Mouse (Mus musculus): Measurements from ENCODE around the gene Rln1. TPM values are rescaled to one million over a fixed set of nuclear protein-coding genes. Genes with fewer than 3 reads are reported as not detected.

Gene Rln1
- total and polyA plus RNA-seq, 2 experiments from 2014 or later: 7.1 to 7.2 TPM

GRCm38 (mm10) chr19:29342281-29342680, 7.8 kb upstream of the Rln1 start:
- H3K9ac ChIP-seq: no peak overlapping the region
- TF ChIP-seq CTCF (IDR thresholded peaks at IDR 0.05; ENCODE audit: low read depth): no peak
- no peaks in the 10 kb centered on the region for H3K4me1 ChIP-seq (ENCODE audit: insufficient read depth)
- H3K4me3 ChIP-seq (ENCODE audit: low read depth, low read length): no peak overlapping the region
- H3K9me3 ChIP-seq (ENCODE audit: low read length): no peaks in the 10 kb centered on the region
- H3K27me3 ChIP-seq (ENCODE audit: insufficient read depth, low read length): no peaks in the 10 kb centered on the region
- DNase-seq: no peak
- ATAC-seq: no peak
- no peak overlapping the region for H3K4me2 ChIP-seq (ENCODE audit: low read depth)
- 86% methylated on average over 6 of the region's 6 CpGs for WGBS
- H3K27ac ChIP-seq (ENCODE audit: low read depth, low read length): no peak overlapping the region
- no peaks in the 10 kb centered on the region for H3K36me3 ChIP-seq (ENCODE audit: insufficient read depth)

- H3K27ac ChIP-seq (ENCODE audit: low read depth, low read length): no peak overlapping the region
- no peaks in the 10 kb centered on the region for H3K4me1 ChIP-seq (ENCODE audit: insufficient read depth)
- TF ChIP-seq CTCF (IDR thresholded peaks at IDR 0.05; ENCODE audit: low read depth): no peak
- no peak overlapping the region for H3K9ac ChIP-seq
- no peak overlapping the region for H3K4me2 ChIP-seq (ENCODE audit: low read depth)
- no peaks in the 10 kb centered on the region for H3K36me3 ChIP-seq (ENCODE audit: insufficient read depth)
- ATAC-seq (no peak), DNase-seq (no peak)
- no peaks in the 10 kb centered on the region for H3K27me3 ChIP-seq (ENCODE audit: insufficient read depth, low read length)
- 80% methylated on average over 4 of the region's 4 CpGs for WGBS
- H3K9me3 ChIP-seq (ENCODE audit: low read length): no peaks in the 10 kb centered on the region
- H3K4me3 ChIP-seq (ENCODE audit: low read depth, low read length): no peak overlapping the region
Observed at GRCm38 (mm10) chr19:29341029-29341428, 6.6 kb upstream of the Rln1 start.

- ATAC-seq: no peak
- TF ChIP-seq CTCF (IDR thresholded peaks at IDR 0.05; ENCODE audit: low read depth): no peak; the same call in 1 of the 2 replicates
- H3K27me3 ChIP-seq (ENCODE audit: insufficient read depth, low read length): no peaks in the 10 kb centered on the region
- H3K9me3 ChIP-seq (ENCODE audit: low read length): no peaks in the 10 kb centered on the region
- no peak overlapping the region for H3K27ac ChIP-seq (ENCODE audit: low read depth, low read length)
- no peaks in the 10 kb centered on the region for H3K4me1 ChIP-seq (ENCODE audit: insufficient read depth)
- no peaks in the 10 kb centered on the region for H3K36me3 ChIP-seq (ENCODE audit: insufficient read depth)
- H3K4me2 ChIP-seq (ENCODE audit: low read depth): no peak overlapping the region
- DNase-seq: no peak
- H3K4me3 ChIP-seq (ENCODE audit: low read depth, low read length): no peak overlapping the region
- no peak overlapping the region for H3K9ac ChIP-seq
- 89% methylated on average over 2 of the region's 2 CpGs for WGBS
Observed at GRCm38 (mm10) chr19:29336624-29337023, 2.2 kb upstream of the Rln1 start.

GRCm38 (mm10) chr19:29326822-29327552, 7.5 kb downstream of the Rln1 start:
- H3K27ac ChIP-seq (ENCODE audit: low read depth, low read length): no peak overlapping the region
- no peak for ATAC-seq
- TF ChIP-seq CTCF (IDR thresholded peaks at IDR 0.05; ENCODE audit: low read depth): no peak
- no peaks in the 10 kb centered on the region for H3K36me3 ChIP-seq (ENCODE audit: insufficient read depth)
- H3K9me3 ChIP-seq (ENCODE audit: low read length): no peaks in the 10 kb centered on the region
- 59% methylated on average over 13 of the region's 13 CpGs for WGBS
- no peak overlapping the region for H3K9ac ChIP-seq
- H3K4me1 ChIP-seq (ENCODE audit: insufficient read depth): no peaks in the 10 kb centered on the region
- no peak for DNase-seq
- H3K4me3 ChIP-seq (ENCODE audit: low read depth, low read length): no peak overlapping the region
- no peaks in the 10 kb centered on the region for H3K27me3 ChIP-seq (ENCODE audit: insufficient read depth, low read length)
- no peak overlapping the region for H3K4me2 ChIP-seq (ENCODE audit: low read depth)

- Histone ChIP-seq H3K27ac (ENCODE audit: low read depth, low read length) (no peak overlapping the region), H3K9me3 (ENCODE audit: low read length) (no peaks in the 10 kb centered on the region), H3K4me3 (ENCODE audit: low read depth, low read length) (no peak overlapping the region), H3K9ac (no peak overlapping the region), H3K27me3 (ENCODE audit: insufficient read depth, low read length) (no peaks in the 10 kb centered on the region), H3K4me1 (ENCODE audit: insufficient read depth) (no peaks in the 10 kb centered on the region), H3K36me3 (ENCODE audit: insufficient read depth) (no peaks in the 10 kb centered on the region), H3K4me2 (ENCODE audit: low read depth) (no peak overlapping the region)
- DNase-seq (no peak), ATAC-seq (no peak)
- 68% methylated on average over 4 of the region's 4 CpGs for WGBS
- no peak for TF ChIP-seq CTCF (IDR thresholded peaks at IDR 0.05; ENCODE audit: low read depth)
Observed at GRCm38 (mm10) chr19:29326396-29326795, 8.1 kb downstream of the Rln1 start.

- H3K9ac ChIP-seq: no peak overlapping the region
- no peaks in the 10 kb centered on the region for H3K9me3 ChIP-seq (ENCODE audit: low read length)
- H3K27ac ChIP-seq (ENCODE audit: low read depth, low read length): no peak overlapping the region
- DNase-seq: no peak
- H3K4me2 ChIP-seq (ENCODE audit: low read depth): no peak overlapping the region; the same call in 1 of the 2 replicates
- no peak overlapping the region for H3K4me3 ChIP-seq (ENCODE audit: low read depth, low read length)
- H3K36me3 ChIP-seq (ENCODE audit: insufficient read depth): no peaks in the 10 kb centered on the region
- 73% methylated on average over 9 of the region's 9 CpGs for WGBS
- H3K4me1 ChIP-seq (ENCODE audit: insufficient read depth): no peaks in the 10 kb centered on the region
- H3K27me3 ChIP-seq (ENCODE audit: insufficient read depth, low read length): no peaks in the 10 kb centered on the region
- TF ChIP-seq CTCF (IDR thresholded peaks at IDR 0.05; ENCODE audit: low read depth): no peak
- no peak for ATAC-seq
Observed at GRCm38 (mm10) chr19:29325852-29326180, 8.7 kb downstream of the Rln1 start.

- ATAC-seq (peak; percentile 69; the same call in 1 of the 2 replicates), DNase-seq (no peak)
- Histone ChIP-seq H3K9ac (no peak within 1 kb of the TSS), H3K36me3 (ENCODE audit: insufficient read depth) (no peaks in the 10 kb centered on the region), H3K9me3 (ENCODE audit: low read length) (no peaks in the 10 kb centered on the region), H3K4me2 (ENCODE audit: low read depth) (peak within 1 kb of the TSS; percentile 59), H3K27me3 (ENCODE audit: insufficient read depth, low read length) (no peaks in the 10 kb centered on the region), H3K4me1 (ENCODE audit: insufficient read depth) (no peaks in the 10 kb centered on the region), H3K27ac (ENCODE audit: low read depth, low read length) (no peak within 1 kb of the TSS), H3K4me3 (ENCODE audit: low read depth, low read length) (peak within 1 kb of the TSS; percentile 29)
- 6% methylated on average over 26 of the region's 31 CpGs for WGBS
- TF ChIP-seq CTCF (IDR thresholded peaks at IDR 0.05; ENCODE audit: low read depth): no peak
Observed at GRCm38 (mm10) chr19:29325053-29325851, 9.2 kb downstream of the Rln1 start, which contains the start of gene Insl6. Gene Insl6, minus strand, starts transcription at chr19:29325356.

All from forebrain, postnatal 0 days (tissue).